Mouse (Mus musculus): ENCODE data around the gene Usp54.

GRCm38 (mm10) chr14:20686576-20686975, 45.7 kb upstream of the Usp54 start:
- TF ChIP-seq CTCF (conservative IDR thresholded peaks at IDR 0.05; ENCODE audit: low read length) (no peak), POU5F1 (IDR thresholded peaks at IDR 0.05; ENCODE audit: borderline replicate concordance, low read length) (no peak)

All from E14TG2a.4 (cell line).